Mouse (Mus musculus) heart, postnatal 4 days (tissue): ENCODE results near the gene Nectin4. TPM values are rescaled to one million over a fixed set of nuclear protein-coding genes. Genes with fewer than 3 reads are reported as not detected.

ENCODE experiments used
- DNase-seq: peaks from one replicate; pipeline ENCODE4 v3.0.0; 2021
- total RNA-seq, 2 experiments: library from RNA; stranded (reverse); gene quantifications; 2 replicates each; pipeline ENCODE4 v1.2.3; 2021

The Nectin4 gene
- total RNA-seq, 2 experiments from 2014 or later: 0.07 TPM

GRCm38 (mm10) chr1:171360253-171360652 is 9.6 kb upstream of the Nectin4 start:
- no peak for DNase-seq

GRCm38 (mm10) chr1:171360656-171361055 is 9.2 kb upstream of the Nectin4 start, which contains the start of gene Klhdc9:
Gene Klhdc9 (minus strand): TSS chr1:171360798.
- DNase-seq: peak; percentile 87

GRCm38 (mm10) chr1:171361106-171362103 is 8.5 kb upstream of the Nectin4 start:
- DNase-seq: peak; percentile 82

- DNase-seq: no peak
These were observed 4.0 kb upstream of the Nectin4 start for GRCm38 (mm10) chr1:171365934-171366333.

- DNase-seq: no peak
These were observed 3.0 kb downstream of the Nectin4 start for GRCm38 (mm10) chr1:171372880-171373279.

GRCm38 (mm10) chr1:171373946-171374345 is 4.0 kb downstream of the Nectin4 start:
- no peak for DNase-seq

- DNase-seq: peak; percentile 20
These were observed 5.8 kb downstream of the Nectin4 start for GRCm38 (mm10) chr1:171375646-171376097.

- no peak for DNase-seq
These were observed 8.4 kb downstream of the Nectin4 start for GRCm38 (mm10) chr1:171378298-171378697.

- DNase-seq: peak; percentile 87
These were observed 10.2 kb downstream of the Nectin4 start for GRCm38 (mm10) chr1:171379935-171380599.

GRCm38 (mm10) chr1:171382096-171382620 is 12.3 kb downstream of the Nectin4 start:
- DNase-seq: no peak

GRCm38 (mm10) chr1:171384361-171384760 is 14.5 kb downstream of the Nectin4 start:
- no peak for DNase-seq

GRCm38 (mm10) chr1:171385171-171385570 is 15.3 kb downstream of the Nectin4 start:
- DNase-seq: no peak

GRCm38 (mm10) chr1:171387099-171387498 is 17.2 kb downstream of the Nectin4 start:
- peak; percentile 36 for DNase-seq

GRCm38 (mm10) chr1:171388376-171389102 is 18.6 kb downstream of the Nectin4 start, which contains the start of gene Arhgap30:
Gene Arhgap30 (plus strand): TSS chr1:171388954.
- peak; percentile 27 for DNase-seq

GRCm38 (mm10) chr1:171390101-171390500 is 20.2 kb downstream of the Nectin4 start:
- DNase-seq: no peak

- DNase-seq: no peak
These were observed 31.9 kb downstream of the Nectin4 start for GRCm38 (mm10) chr1:171401821-171402220.

- no peak for DNase-seq
These were observed 33.1 kb downstream of the Nectin4 start for GRCm38 (mm10) chr1:171402991-171403390.

GRCm38 (mm10) chr1:171407263-171407662 is 37.4 kb downstream of the Nectin4 start:
- no peak for DNase-seq

GRCm38 (mm10) chr1:171410231-171410630 is 40.3 kb downstream of the Nectin4 start:
- no peak for DNase-seq

GRCm38 (mm10) chr1:171410947-171411484 is 41.1 kb downstream of the Nectin4 start, which contains the start of gene Usf1:
Gene Usf1 (plus strand): TSS chr1:171411313.
- peak; percentile 96 for DNase-seq

GRCm38 (mm10) chr1:171411492-171411941 is 41.6 kb downstream of the Nectin4 start:
- DNase-seq: no peak
